Mouse (Mus musculus): ENCODE data around the gene Astn2. TPM values are rescaled to one million over a fixed set of nuclear protein-coding genes. Genes with fewer than 3 reads are reported as not detected.

The Astn2 gene
- polyA plus RNA-seq, 1 experiment from 2014 or later: 0.42 TPM

DNA sequence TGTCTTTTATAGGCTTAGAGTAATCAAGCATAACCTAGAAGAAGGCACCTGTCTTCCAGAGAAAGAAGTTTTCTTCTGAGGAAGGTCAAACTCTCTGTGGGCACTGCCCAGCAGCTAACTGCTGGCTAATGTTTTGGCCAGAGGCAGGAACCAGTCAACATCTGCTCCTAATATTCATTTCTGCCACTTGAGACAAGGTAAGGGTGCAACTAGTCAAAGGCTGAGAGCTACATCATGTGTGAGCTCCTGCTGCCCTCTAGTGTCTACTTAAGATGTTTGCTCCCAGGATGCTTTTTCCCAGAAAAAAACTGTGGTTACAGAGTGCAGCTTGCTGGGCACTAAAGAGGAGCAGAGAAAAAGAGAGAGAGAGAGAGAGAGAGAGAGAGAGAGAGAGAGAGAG lies 814.6 kb downstream of the Astn2 start:
- Histone ChIP-seq H3K36me3 (ENCODE audit: control insufficient read depth, insufficient read depth, low read length) (no peaks in the 10 kb centered on the region), H3K4me3 (ENCODE audit: low read depth, low read length) (no peak overlapping the region), H3K27me3 (replicated peaks; ENCODE audit: control insufficient read depth, insufficient read depth, low read length) (no peaks in the 10 kb centered on the region), H3K9me3 (replicated peaks; ENCODE audit: control insufficient read depth, low read length) (no peaks in the 10 kb centered on the region), H3K27ac (ENCODE audit: low read depth, low read length) (no peak overlapping the region), H3K9ac (ENCODE audit: low read length) (no peak overlapping the region), H3K4me1 (ENCODE audit: control insufficient read depth, insufficient read depth, low read length) (0 out of 2 replicates have a peak, but pooled peaks cover 5% of the 10 kb centered on the region), H3K4me2 (ENCODE audit: low read length) (no peak overlapping the region)
- peak; percentile 86 for DNase-seq (ENCODE audit: low spot score)
- ATAC-seq: peak; percentile 52

- Histone ChIP-seq H3K4me1 (ENCODE audit: control insufficient read depth, insufficient read depth, low read length) (0 out of 2 replicates have a peak, but pooled peaks cover 5% of the 10 kb centered on the region), H3K36me3 (ENCODE audit: control insufficient read depth, insufficient read depth, low read length) (no peaks in the 10 kb centered on the region), H3K9ac (ENCODE audit: low read length) (no peak overlapping the region), H3K27me3 (replicated peaks; ENCODE audit: control insufficient read depth, insufficient read depth, low read length) (no peaks in the 10 kb centered on the region), H3K9me3 (replicated peaks; ENCODE audit: control insufficient read depth, low read length) (no peaks in the 10 kb centered on the region), H3K27ac (ENCODE audit: low read depth, low read length) (no peak overlapping the region), H3K4me3 (ENCODE audit: low read depth, low read length) (no peak overlapping the region), H3K4me2 (ENCODE audit: low read length) (no peak overlapping the region)
- WGBS: 27% methylated on average over 5 of the region's 5 CpGs
- ATAC-seq (peak; percentile 41; the same call in 1 of the 2 replicates), DNase-seq (ENCODE audit: low spot score) (peak; percentile 55)
These were observed 817.5 kb downstream of the Astn2 start for GRCm38 (mm10) chr4:65586947-65587346.

DNA sequence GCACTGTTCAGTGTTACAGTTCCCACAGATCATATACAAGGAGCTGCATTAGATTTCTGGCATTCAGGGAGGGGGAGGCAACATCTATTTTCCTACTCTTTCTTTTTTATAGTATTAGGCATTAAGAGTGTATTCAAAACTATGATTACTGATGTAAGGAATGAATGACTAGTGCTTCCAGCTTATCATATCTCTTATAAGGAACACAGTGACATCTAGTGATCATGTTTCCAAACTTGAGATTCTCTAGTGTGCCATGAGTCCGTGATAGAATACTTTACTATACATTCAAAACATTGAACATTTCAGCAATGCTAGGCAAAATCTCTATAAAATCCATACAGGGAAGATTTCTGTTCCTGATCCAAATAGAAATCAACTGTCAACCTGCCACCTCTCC lies 824.2 kb downstream of the Astn2 start:
- ATAC-seq (no peak), DNase-seq (ENCODE audit: low spot score) (peak; percentile 30)
- Histone ChIP-seq H3K27ac (ENCODE audit: low read depth, low read length) (no peak overlapping the region), H3K9ac (ENCODE audit: low read length) (no peak overlapping the region), H3K4me3 (ENCODE audit: low read depth, low read length) (no peak overlapping the region), H3K36me3 (ENCODE audit: control insufficient read depth, insufficient read depth, low read length) (no peaks in the 10 kb centered on the region), H3K9me3 (replicated peaks; ENCODE audit: control insufficient read depth, low read length) (no peaks in the 10 kb centered on the region), H3K4me2 (ENCODE audit: low read length) (no peak overlapping the region), H3K4me1 (ENCODE audit: control insufficient read depth, insufficient read depth, low read length) (no peaks in the 10 kb centered on the region), H3K27me3 (replicated peaks; ENCODE audit: control insufficient read depth, insufficient read depth, low read length) (no peaks in the 10 kb centered on the region)
- WGBS: 71% methylated on average over 1 of the region's 1 CpGs

GRCm38 (mm10) chr4:65565493-65565892 lies 838.9 kb downstream of the Astn2 start:
- H3K4me3 ChIP-seq (ENCODE audit: low read depth, low read length): no peak overlapping the region
- H3K4me1 ChIP-seq (ENCODE audit: control insufficient read depth, insufficient read depth, low read length): no peaks in the 10 kb centered on the region
- DNase-seq (ENCODE audit: low spot score) (no peak), ATAC-seq (no peak)
- H3K4me2 ChIP-seq (ENCODE audit: low read length): no peak overlapping the region
- no peaks in the 10 kb centered on the region for H3K27me3 ChIP-seq (replicated peaks; ENCODE audit: control insufficient read depth, insufficient read depth, low read length)
- H3K27ac ChIP-seq (ENCODE audit: low read depth, low read length): no peak overlapping the region
- WGBS: 41% methylated on average over 4 of the region's 4 CpGs
- no peak overlapping the region for H3K9ac ChIP-seq (ENCODE audit: low read length)
- H3K36me3 ChIP-seq (ENCODE audit: control insufficient read depth, insufficient read depth, low read length): no peaks in the 10 kb centered on the region
- no peaks in the 10 kb centered on the region for H3K9me3 ChIP-seq (replicated peaks; ENCODE audit: control insufficient read depth, low read length)

DNA sequence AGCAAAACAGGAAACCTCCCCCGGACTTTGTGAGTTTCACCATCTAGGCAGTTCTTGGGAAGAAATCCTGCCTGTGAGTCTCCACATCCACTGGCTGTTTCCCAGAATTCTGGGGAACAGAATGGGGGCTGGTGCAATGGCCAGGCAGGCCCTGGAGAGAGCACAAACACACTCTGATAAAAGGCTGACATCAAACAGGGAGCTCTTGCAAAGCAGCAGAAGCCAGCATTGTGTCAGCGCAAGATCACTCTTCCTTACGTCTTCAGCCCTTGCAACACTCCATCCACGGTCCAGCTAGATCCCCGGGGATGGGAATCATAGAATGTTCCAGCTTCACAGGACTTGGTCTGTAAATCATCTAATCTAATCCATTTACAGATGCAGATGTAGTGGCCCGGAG lies 855.9 kb downstream of the Astn2 start:
- no peaks in the 10 kb centered on the region for H3K27me3 ChIP-seq (replicated peaks; ENCODE audit: control insufficient read depth, insufficient read depth, low read length)
- no peak overlapping the region for H3K9ac ChIP-seq (ENCODE audit: low read length)
- H3K9me3 ChIP-seq (replicated peaks; ENCODE audit: control insufficient read depth, low read length): no peaks in the 10 kb centered on the region
- no peaks in the 10 kb centered on the region for H3K4me1 ChIP-seq (ENCODE audit: control insufficient read depth, insufficient read depth, low read length)
- H3K4me2 ChIP-seq (ENCODE audit: low read length): no peak overlapping the region
- no peak for DNase-seq (ENCODE audit: low spot score)
- no peak overlapping the region for H3K27ac ChIP-seq (ENCODE audit: low read depth, low read length)
- H3K4me3 ChIP-seq (ENCODE audit: low read depth, low read length): no peak overlapping the region
- no peak for ATAC-seq
- WGBS: 79% methylated on average over 6 of the region's 6 CpGs
- no peaks in the 10 kb centered on the region for H3K36me3 ChIP-seq (ENCODE audit: control insufficient read depth, insufficient read depth, low read length)

GRCm38 (mm10) chr4:65545582-65545981 lies 858.8 kb downstream of the Astn2 start:
- Histone ChIP-seq H3K36me3 (ENCODE audit: control insufficient read depth, insufficient read depth, low read length) (no peaks in the 10 kb centered on the region), H3K27me3 (replicated peaks; ENCODE audit: control insufficient read depth, insufficient read depth, low read length) (no peaks in the 10 kb centered on the region), H3K9me3 (replicated peaks; ENCODE audit: control insufficient read depth, low read length) (no peaks in the 10 kb centered on the region), H3K4me2 (ENCODE audit: low read length) (no peak overlapping the region), H3K4me3 (ENCODE audit: low read depth, low read length) (no peak overlapping the region), H3K27ac (ENCODE audit: low read depth, low read length) (no peak overlapping the region), H3K9ac (ENCODE audit: low read length) (no peak overlapping the region), H3K4me1 (ENCODE audit: control insufficient read depth, insufficient read depth, low read length) (no peaks in the 10 kb centered on the region)
- DNase-seq (ENCODE audit: low spot score): no peak
- 73% methylated on average over 2 of the region's 2 CpGs for WGBS
- no peak for ATAC-seq

DNA sequence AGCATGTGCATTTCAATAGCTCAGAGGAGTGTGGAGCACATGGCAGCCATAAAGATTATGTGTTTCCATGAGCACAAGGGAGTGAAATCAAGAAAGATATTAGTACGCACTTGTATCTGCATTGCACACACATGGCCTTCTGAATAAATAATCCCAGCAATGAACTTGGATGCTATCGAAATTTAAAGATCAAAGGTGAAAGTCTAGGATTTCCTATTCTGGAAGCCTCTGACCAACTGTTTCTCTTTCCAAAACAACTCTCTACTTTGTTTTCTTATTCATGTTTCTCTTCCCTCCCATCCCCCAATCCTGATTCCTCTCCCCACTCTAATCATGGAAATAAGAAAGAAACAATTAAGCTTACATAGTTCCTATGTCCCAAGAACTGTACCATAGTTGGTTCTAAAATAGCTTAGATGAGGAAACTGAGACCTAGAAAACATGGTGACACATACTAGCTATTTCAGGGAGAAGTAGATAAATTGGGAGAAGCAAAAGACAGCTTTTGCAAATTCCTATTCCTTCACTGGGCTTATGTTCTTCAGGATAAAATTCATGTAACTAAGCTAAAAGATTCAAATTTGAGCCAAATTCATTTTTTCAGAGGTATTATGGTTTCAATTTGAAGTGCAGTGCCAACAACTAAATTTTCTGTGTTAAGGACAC lies 872.2 kb downstream of the Astn2 start:
- Histone ChIP-seq H3K36me3 (ENCODE audit: control insufficient read depth, insufficient read depth, low read length) (no peaks in the 10 kb centered on the region), H3K27me3 (replicated peaks; ENCODE audit: control insufficient read depth, insufficient read depth, low read length) (no peaks in the 10 kb centered on the region), H3K4me3 (ENCODE audit: low read depth, low read length) (no peak overlapping the region), H3K9me3 (replicated peaks; ENCODE audit: control insufficient read depth, low read length) (no peaks in the 10 kb centered on the region), H3K27ac (ENCODE audit: low read depth, low read length) (no peak overlapping the region), H3K9ac (ENCODE audit: low read length) (no peak overlapping the region), H3K4me1 (ENCODE audit: control insufficient read depth, insufficient read depth, low read length) (no peaks in the 10 kb centered on the region), H3K4me2 (ENCODE audit: low read length) (no peak overlapping the region)
- DNase-seq (ENCODE audit: low spot score): no peak
- 98% methylated on average over 2 of the region's 2 CpGs for WGBS
- no peak for ATAC-seq

- Histone ChIP-seq H3K4me2 (ENCODE audit: low read length) (no peak overlapping the region), H3K9me3 (replicated peaks; ENCODE audit: control insufficient read depth, low read length) (no peaks in the 10 kb centered on the region), H3K27ac (ENCODE audit: low read depth, low read length) (no peak overlapping the region), H3K4me3 (ENCODE audit: low read depth, low read length) (no peak overlapping the region), H3K9ac (ENCODE audit: low read length) (no peak overlapping the region), H3K4me1 (ENCODE audit: control insufficient read depth, insufficient read depth, low read length) (no peaks in the 10 kb centered on the region), H3K27me3 (replicated peaks; ENCODE audit: control insufficient read depth, insufficient read depth, low read length) (no peaks in the 10 kb centered on the region), H3K36me3 (ENCODE audit: control insufficient read depth, insufficient read depth, low read length) (no peaks in the 10 kb centered on the region)
- DNase-seq (ENCODE audit: low spot score) (no peak), ATAC-seq (no peak)
- WGBS: 69% methylated on average over 6 of the region's 6 CpGs
These were observed 872.8 kb downstream of the Astn2 start for GRCm38 (mm10) chr4:65531621-65532020.

GRCm38 (mm10) chr4:65530901-65531300 lies 873.5 kb downstream of the Astn2 start:
- WGBS: 87% methylated on average over 2 of the region's 2 CpGs
- Histone ChIP-seq H3K36me3 (ENCODE audit: control insufficient read depth, insufficient read depth, low read length) (no peaks in the 10 kb centered on the region), H3K4me3 (ENCODE audit: low read depth, low read length) (no peak overlapping the region), H3K27me3 (replicated peaks; ENCODE audit: control insufficient read depth, insufficient read depth, low read length) (no peaks in the 10 kb centered on the region), H3K9ac (ENCODE audit: low read length) (no peak overlapping the region), H3K4me2 (ENCODE audit: low read length) (no peak overlapping the region), H3K4me1 (ENCODE audit: control insufficient read depth, insufficient read depth, low read length) (no peaks in the 10 kb centered on the region), H3K27ac (ENCODE audit: low read depth, low read length) (no peak overlapping the region), H3K9me3 (replicated peaks; ENCODE audit: control insufficient read depth, low read length) (no peaks in the 10 kb centered on the region)
- ATAC-seq (no peak), DNase-seq (ENCODE audit: low spot score) (no peak)
